Mouse (Mus musculus): ENCODE measurements around the gene Rhox3g. TPM values are rescaled to one million over a fixed set of nuclear protein-coding genes. Genes with fewer than 3 reads are reported as not detected.
"Not testable (repeated sequence)": the region's sequence is repeated elsewhere in the genome, so short reads cannot be mapped to it uniquely, and the experiment has no call there.

The Rhox3g gene
- not detected in 2 replicates for polyA plus RNA-seq (2016; fragmentation: Nextera tagmentation; extraction: Ambion mirVana)

GRCm38 (mm10) chrX:37628512-37628911 lies at the start of gene Rhox3g:
Gene Rhox3g (minus strand): TSS chrX:37628612.
- H3K27me3 ChIP-seq; H3K4me3 ChIP-seq; H3K36me3 ChIP-seq; H3K9ac ChIP-seq; H3K27ac ChIP-seq; H3K9me3 ChIP-seq; H3K4me1 ChIP-seq; H3K4me2 ChIP-seq (replicated peaks); ATAC-seq (ENCODE audit: insufficient number of reproducible peaks, insufficient read depth, low FRiP score, low TSS enrichment): not testable (repeated sequence)
- 93% methylated on average over 2 of the region's 2 CpGs for WGBS

DNA sequence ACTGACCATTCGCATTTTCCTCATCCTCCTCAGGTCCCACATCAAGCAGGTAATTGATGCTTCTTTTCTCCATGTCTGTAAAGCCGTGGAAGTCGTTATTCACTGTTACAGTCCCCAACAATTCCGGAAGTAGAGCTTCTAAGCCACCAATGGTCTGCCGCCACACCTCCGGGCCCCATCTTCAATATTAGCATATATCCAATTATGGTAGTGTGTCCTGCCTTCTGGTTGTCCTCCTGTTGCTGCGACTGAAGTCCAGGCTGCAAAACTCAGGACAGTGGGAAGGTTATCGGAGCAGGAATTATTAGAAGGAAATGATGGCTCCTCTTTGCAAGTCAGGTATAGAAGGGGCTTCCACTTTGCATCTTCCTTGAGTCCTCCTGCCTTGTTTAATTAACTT lies 44.8 kb upstream of the Rhox3g start, which contains the start of gene Rhox2h:
TSS of gene Rhox2h (minus strand) at position 101 of the 400 bp plus-strand sequence.
- not testable (repeated sequence) for H3K27me3 ChIP-seq; H3K4me1 ChIP-seq; H3K36me3 ChIP-seq; ATAC-seq (ENCODE audit: insufficient number of reproducible peaks, insufficient read depth, low FRiP score, low TSS enrichment); H3K4me3 ChIP-seq; H3K27ac ChIP-seq; H3K9ac ChIP-seq; H3K9me3 ChIP-seq; H3K4me2 ChIP-seq (replicated peaks)
- WGBS, result 88% methylated on average over 8 of the region's 8 CpGs

DNA sequence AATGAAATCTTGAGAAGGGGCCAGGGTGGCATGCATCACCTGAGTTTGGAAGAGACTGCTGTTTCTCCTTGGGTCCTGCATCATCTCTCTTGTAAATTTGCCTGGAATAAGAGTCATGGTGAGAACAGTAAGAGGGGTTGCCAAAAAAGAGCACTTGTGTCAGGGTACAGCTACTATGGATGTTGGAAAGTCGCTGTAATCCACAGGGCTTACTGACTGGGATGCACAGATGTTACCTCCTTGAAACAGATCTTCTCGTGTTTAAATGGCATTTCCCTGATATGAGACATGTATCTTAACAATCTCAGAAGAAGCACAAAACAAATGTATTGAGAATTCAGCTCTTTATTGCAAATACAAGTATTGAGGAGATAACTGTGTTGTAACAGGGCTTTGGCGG lies 40.3 kb upstream of the Rhox3g start, which contains the start of gene Rhox3h:
TSS of gene Rhox3h (minus strand) at position 101 of the 400 bp plus-strand sequence.
- not testable (repeated sequence) for H3K4me2 ChIP-seq (replicated peaks); H3K9me3 ChIP-seq; H3K4me3 ChIP-seq; ATAC-seq (ENCODE audit: insufficient number of reproducible peaks, insufficient read depth, low FRiP score, low TSS enrichment); H3K4me1 ChIP-seq; H3K27me3 ChIP-seq; H3K27ac ChIP-seq; H3K36me3 ChIP-seq; H3K9ac ChIP-seq
- 100% methylated on average over 1 of the region's 3 CpGs for WGBS

GRCm38 (mm10) chrX:37651227-37651626 lies 22.8 kb upstream of the Rhox3g start, which contains the start of gene Rhox4g:
Gene Rhox4g (minus strand): TSS chrX:37651327.
- H3K27me3 ChIP-seq; H3K9ac ChIP-seq; H3K36me3 ChIP-seq; H3K27ac ChIP-seq; H3K9me3 ChIP-seq; H3K4me3 ChIP-seq; ATAC-seq (ENCODE audit: insufficient number of reproducible peaks, insufficient read depth, low FRiP score, low TSS enrichment); H3K4me1 ChIP-seq; H3K4me2 ChIP-seq (replicated peaks): not testable (repeated sequence)
- WGBS, result 88% methylated on average over 16 of the region's 20 CpGs

DNA sequence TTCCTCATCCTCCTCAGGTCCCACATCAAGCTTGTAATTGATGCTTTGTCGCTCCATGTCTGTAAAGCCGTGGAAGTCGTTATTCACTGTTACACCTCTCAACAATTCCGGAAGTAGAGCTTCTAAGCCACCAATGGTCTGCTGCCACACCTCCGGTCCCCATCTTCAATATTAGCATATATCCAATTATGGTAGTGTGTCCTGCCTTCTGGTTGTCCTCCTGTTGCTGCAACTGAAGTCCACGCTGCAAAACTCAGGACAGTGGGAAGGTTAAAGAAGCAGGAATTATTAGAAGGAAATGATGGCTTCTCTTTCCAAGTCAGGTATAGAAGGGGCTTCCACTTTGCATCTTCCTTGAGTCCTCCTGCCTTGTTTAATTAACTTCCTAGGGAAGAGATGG lies 15.0 kb upstream of the Rhox3g start, which contains the start of gene Rhox2g:
TSS of gene Rhox2g (minus strand) at position 101 of the 400 bp plus-strand sequence.
- H3K9ac ChIP-seq; ATAC-seq (ENCODE audit: insufficient number of reproducible peaks, insufficient read depth, low FRiP score, low TSS enrichment); H3K27ac ChIP-seq; H3K9me3 ChIP-seq; H3K4me2 ChIP-seq (replicated peaks); H3K4me3 ChIP-seq; H3K27me3 ChIP-seq; H3K4me1 ChIP-seq; H3K36me3 ChIP-seq: not testable (repeated sequence)
- 93% methylated on average over 6 of the region's 6 CpGs for WGBS

- not testable (repeated sequence) for H3K4me3 ChIP-seq; H3K4me2 ChIP-seq (replicated peaks); ATAC-seq (ENCODE audit: insufficient number of reproducible peaks, insufficient read depth, low FRiP score, low TSS enrichment); H3K36me3 ChIP-seq; H3K27me3 ChIP-seq; H3K9me3 ChIP-seq; H3K4me1 ChIP-seq; H3K27ac ChIP-seq; H3K9ac ChIP-seq
- 94% methylated on average over 16 of the region's 19 CpGs for WGBS
Observed at GRCm38 (mm10) chrX:37607604-37608003, 20.8 kb downstream of the Rhox3g start, which contains the start of gene Rhox4f. Gene Rhox4f (minus strand): TSS chrX:37607704.

- not testable (repeated sequence) for ATAC-seq (ENCODE audit: insufficient number of reproducible peaks, insufficient read depth, low FRiP score, low TSS enrichment); H3K27ac ChIP-seq; H3K4me3 ChIP-seq; H3K4me2 ChIP-seq (replicated peaks); H3K4me1 ChIP-seq; H3K9me3 ChIP-seq; H3K36me3 ChIP-seq; H3K27me3 ChIP-seq; H3K9ac ChIP-seq
Observed at GRCm38 (mm10) chrX:37580692-37581091, 47.7 kb downstream of the Rhox3g start, which contains the start of gene Rhox3f. Gene Rhox3f (plus strand): TSS chrX:37580992.

Other genes starting within 250 kb of the Rhox3g start
- not detected in 2 replicates for gene Rhox3a2, start 248.6 kb downstream of the Rhox3g start, polyA plus RNA-seq (2016; fragmentation: Nextera tagmentation; extraction: Ambion mirVana)
- 1.5 and 2.3 TPM in 2 replicates for gene Rhox4a2, start 237.8 kb downstream of the Rhox3g start, polyA plus RNA-seq (2016; fragmentation: Nextera tagmentation; extraction: Ambion mirVana)
- gene Rhox2b, start 216.5 kb downstream of the Rhox3g start, polyA plus RNA-seq (2016; fragmentation: Nextera tagmentation; extraction: Ambion mirVana), result not detected in 2 replicates
- 0.34 and 1.0 TPM in 2 replicates for gene Rhox4b, start 196.1 kb downstream of the Rhox3g start, polyA plus RNA-seq (2016; fragmentation: Nextera tagmentation; extraction: Ambion mirVana)
- gene Rhox2c, start 174.9 kb downstream of the Rhox3g start, polyA plus RNA-seq (2016; fragmentation: Nextera tagmentation; extraction: Ambion mirVana), result 0.88 and 1.0 TPM in 2 replicates
- gene Rhox3c, start 170.0 kb downstream of the Rhox3g start, polyA plus RNA-seq (2016; fragmentation: Nextera tagmentation; extraction: Ambion mirVana), result not detected in 2 replicates
- gene Rhox4c, start 148.3 kb downstream of the Rhox3g start, polyA plus RNA-seq (2016; fragmentation: Nextera tagmentation; extraction: Ambion mirVana), result not detected in 2 replicates
- gene Rhox2d, start 135.2 kb downstream of the Rhox3g start, polyA plus RNA-seq (2016; fragmentation: Nextera tagmentation; extraction: Ambion mirVana), result not detected in 2 replicates
- gene Rhox4d, start 114.3 kb downstream of the Rhox3g start, polyA plus RNA-seq (2016; fragmentation: Nextera tagmentation; extraction: Ambion mirVana), result not detected in 2 replicates
- not detected in 2 replicates for gene Rhox2e, start 98.2 kb downstream of the Rhox3g start, polyA plus RNA-seq (2016; fragmentation: Nextera tagmentation; extraction: Ambion mirVana)
- not detected in 2 replicates for gene Rhox3e, start 86.6 kb downstream of the Rhox3g start, polyA plus RNA-seq (2016; fragmentation: Nextera tagmentation; extraction: Ambion mirVana)
- not detected in 2 replicates for gene Rhox4e, start 71.2 kb downstream of the Rhox3g start, polyA plus RNA-seq (2016; fragmentation: Nextera tagmentation; extraction: Ambion mirVana)
- gene Rhox2f, start 57.2 kb downstream of the Rhox3g start, polyA plus RNA-seq (2016; fragmentation: Nextera tagmentation; extraction: Ambion mirVana), result 0.55 TPM in 1 of 2 replicates, not detected in the other
- not detected in 2 replicates for gene Rhox3f, start 47.6 kb downstream of the Rhox3g start, polyA plus RNA-seq (2016; fragmentation: Nextera tagmentation; extraction: Ambion mirVana)
- gene Rhox4f, start 20.9 kb downstream of the Rhox3g start, polyA plus RNA-seq (2016; fragmentation: Nextera tagmentation; extraction: Ambion mirVana), result not detected in 2 replicates
- gene Rhox2g, start 14.9 kb upstream of the Rhox3g start, polyA plus RNA-seq (2016; fragmentation: Nextera tagmentation; extraction: Ambion mirVana), result not detected in 2 replicates
- gene Rhox4g, start 22.7 kb upstream of the Rhox3g start, polyA plus RNA-seq (2016; fragmentation: Nextera tagmentation; extraction: Ambion mirVana), result not detected in 2 replicates
- not detected in 2 replicates for gene Rhox3h, start 40.2 kb upstream of the Rhox3g start, polyA plus RNA-seq (2016; fragmentation: Nextera tagmentation; extraction: Ambion mirVana)
- gene Rhox2h, start 44.7 kb upstream of the Rhox3g start, polyA plus RNA-seq (2016; fragmentation: Nextera tagmentation; extraction: Ambion mirVana), result not detected in 2 replicates
- gene Rhox5, start 176.2 kb upstream of the Rhox3g start, polyA plus RNA-seq (2016; fragmentation: Nextera tagmentation; extraction: Ambion mirVana), result 1.9 and 2.4 TPM in 2 replicates
- gene Rhox6, start 198.3 kb upstream of the Rhox3g start, polyA plus RNA-seq (2016; fragmentation: Nextera tagmentation; extraction: Ambion mirVana), result not detected in 2 replicates
- gene Rhox7a, start 203.1 kb upstream of the Rhox3g start, polyA plus RNA-seq (2016; fragmentation: Nextera tagmentation; extraction: Ambion mirVana), result not detected in 2 replicates